Mouse (Mus musculus): ENCODE data around the gene Clstn3.

DNA sequence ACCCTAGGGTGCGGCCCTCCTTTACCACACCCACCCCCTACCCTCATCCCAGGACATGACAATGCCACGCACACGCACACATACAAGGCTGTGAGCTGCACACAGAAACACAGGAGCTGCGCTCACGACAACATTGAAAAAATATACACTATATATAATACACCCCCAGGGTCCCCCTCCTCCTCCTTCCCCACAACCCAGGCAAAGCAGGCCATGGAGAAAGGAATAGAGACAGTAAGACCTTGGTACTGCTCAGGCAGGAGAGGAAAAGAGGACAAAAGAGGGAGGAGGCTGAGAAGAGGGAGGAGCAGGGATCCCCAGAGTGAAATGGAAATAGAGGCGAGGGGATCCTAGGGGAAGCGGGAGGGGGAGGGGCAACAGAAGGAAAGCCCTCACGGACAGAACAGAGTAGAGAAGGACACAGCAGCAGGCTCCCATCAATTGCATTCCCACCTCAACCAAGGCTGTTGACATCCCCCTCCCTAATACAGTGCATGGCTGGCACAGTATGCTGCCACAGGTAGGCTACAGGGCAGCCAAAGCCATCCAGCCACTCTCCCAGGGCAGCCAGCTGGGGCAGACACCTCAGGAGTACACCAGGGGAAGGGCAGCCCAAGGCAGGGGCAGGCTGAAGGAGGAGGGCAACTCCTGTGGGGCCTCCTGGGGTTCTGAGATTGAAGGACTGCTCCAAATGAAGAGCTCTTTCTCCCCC lies 33.7 kb downstream of the Clstn3 start:
- TF ChIP-seq CTCF (IDR thresholded peaks at IDR 0.05; ENCODE audit: extremely low read depth, insufficient read depth, low read length) (no peak), POLR2A (IDR thresholded peaks at IDR 0.05; ENCODE audit: extremely low read depth, insufficient read depth, low read length) (no peak)

All from cortical plate, adult 2 months (tissue).